Mouse (Mus musculus): ENCODE measurements at regions not wholly inside any gene's neighbourhood (a gene's known extent, or its start where the extent isn't known, plus 50 kb on each side); places are given as distances from the start of the nearest gene placed in this dataset.
A peak's percentile ranks its signal among the peaks of the same experiment; 100 is the strongest.

DNA sequence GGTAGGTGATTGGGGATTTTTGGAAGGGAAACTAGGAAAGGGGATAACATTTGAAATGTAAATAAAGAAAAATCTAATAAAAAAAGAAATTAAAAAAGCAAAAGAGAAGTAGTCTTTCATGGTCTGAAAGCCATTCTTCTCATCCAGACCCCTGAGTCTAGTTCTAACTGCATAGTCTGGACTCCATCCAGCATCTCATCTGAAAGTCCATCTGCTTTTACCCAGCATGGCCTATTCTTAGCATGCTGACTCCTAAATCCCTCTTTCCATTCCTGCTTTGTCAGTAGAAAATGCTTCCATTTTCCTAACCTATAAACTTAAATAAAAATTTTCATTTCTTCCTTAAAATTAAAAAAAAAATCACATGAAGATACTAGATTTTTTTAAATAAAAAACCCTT is 361.7 kb downstream of the Bmper start:
- ATAC-seq (no peak), DNase-seq (ENCODE audit: low read depth, low spot score) (no peak)
- POLR2A ChIA-PET = interaction anchor here (0.6 kb wide), 1 partner anchor 1527 kb away, joined by 5 read pairs; no protein-coding TSS in a partner anchor
- CTCF ChIA-PET = no interaction called here
- in situ Hi-C loops (cut with MboI; ENCODE audit: low pct_unique_long_range_greater_than_20kb) = no loop called here
- no peak for TF ChIP-seq CTCF (IDR thresholded peaks at IDR 0.05)
- H3K27me3 ChIP-seq = no peaks in the 10 kb centered on the region

DNA sequence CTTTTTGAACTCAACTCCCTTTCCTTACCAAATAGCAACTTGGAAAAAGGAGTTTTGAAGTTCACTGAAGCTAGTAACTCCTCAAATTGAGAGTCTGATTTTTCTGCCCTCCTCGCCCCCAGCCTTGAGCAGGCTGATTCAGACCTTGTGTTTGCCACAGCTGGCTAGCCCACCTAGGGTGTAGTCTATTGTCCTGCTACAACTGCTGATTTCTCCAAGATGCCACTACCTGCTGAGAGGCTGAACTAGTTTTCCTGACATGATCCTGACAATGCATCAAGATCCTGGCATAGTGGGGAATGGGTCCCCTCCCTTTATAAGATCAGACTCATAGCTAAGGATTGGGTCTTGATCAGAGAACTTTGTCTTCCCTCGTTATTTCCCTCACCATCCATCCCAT is 366.1 kb downstream of the Bmper start:
- ATAC-seq = no peak
- CTCF ChIA-PET = interaction anchor here (2.0 to 3.9 kb wide), 2 partner anchors 8 to 13 kb away, joined by 4 to 14 read pairs; no protein-coding TSS in a partner anchor

DNA sequence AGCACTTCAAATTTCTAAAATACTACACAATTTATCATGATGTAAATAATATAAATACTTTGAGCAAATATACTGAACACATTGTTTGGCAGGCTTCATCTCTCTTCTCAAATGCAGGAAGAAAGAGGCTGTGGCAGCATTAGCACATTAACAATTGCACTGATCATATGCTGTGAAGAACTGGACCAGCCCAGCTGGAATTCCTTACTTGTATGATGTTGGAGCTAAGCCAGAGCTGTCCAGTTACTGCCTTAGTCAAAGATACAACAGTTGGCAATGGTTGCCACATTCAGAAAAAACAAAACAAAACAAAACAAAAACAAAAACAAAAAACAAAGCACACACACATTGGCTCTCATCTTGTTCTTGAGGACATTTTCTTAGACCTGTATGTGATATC is 369.0 kb downstream of the Bmper start:
- ATAC-seq (no peak), DNase-seq (ENCODE audit: low read depth, low spot score) (no peak)
- in situ Hi-C loops (cut with MboI; ENCODE audit: low pct_unique_long_range_greater_than_20kb) = no loop called here
- H3K27me3 ChIP-seq = no peaks in the 10 kb centered on the region
- ChIA-PET CTCF (interaction anchor here (3.9 kb wide), 1 partner anchor 11 kb away, joined by 14 read pairs; no protein-coding TSS in a partner anchor), POLR2A (no interaction called here)
- no peak for TF ChIP-seq CTCF (IDR thresholded peaks at IDR 0.05)

More for the DNA sequence above, 366.1 kb downstream of the Bmper start:
- TF ChIP-seq CTCF (IDR thresholded peaks at IDR 0.05) = no peak
- POLR2A ChIA-PET = no interaction called here
- DNase-seq (ENCODE audit: low read depth, low spot score) = no peak
- in situ Hi-C loops (cut with MboI; ENCODE audit: low pct_unique_long_range_greater_than_20kb) = no loop called here
- H3K27me3 ChIP-seq = no peaks in the 10 kb centered on the region

- ChIA-PET POLR2A (no interaction called here), CTCF (no interaction called here)
- ATAC-seq = no peak
- in situ Hi-C loops (cut with MboI; ENCODE audit: low pct_unique_long_range_greater_than_20kb) = no loop called here
- no peak for DNase-seq (ENCODE audit: low read depth, low spot score)
- TF ChIP-seq CTCF (IDR thresholded peaks at IDR 0.05) = peak; percentile 40
- H3K27me3 ChIP-seq = no peaks in the 10 kb centered on the region
Observed at GRCm38 (mm10) chr9:23600623-23601022, 377.7 kb downstream of the Bmper start.

Data from Patski (cell line).